Mouse (Mus musculus): Measurements from ENCODE around the gene Mmp8. TPM values are rescaled to one million over a fixed set of nuclear protein-coding genes. Genes with fewer than 3 reads are reported as not detected.

The Mmp8 gene
- polyA plus RNA-seq, 1 experiment from 2014 or later, result 0.14 TPM

DNA sequence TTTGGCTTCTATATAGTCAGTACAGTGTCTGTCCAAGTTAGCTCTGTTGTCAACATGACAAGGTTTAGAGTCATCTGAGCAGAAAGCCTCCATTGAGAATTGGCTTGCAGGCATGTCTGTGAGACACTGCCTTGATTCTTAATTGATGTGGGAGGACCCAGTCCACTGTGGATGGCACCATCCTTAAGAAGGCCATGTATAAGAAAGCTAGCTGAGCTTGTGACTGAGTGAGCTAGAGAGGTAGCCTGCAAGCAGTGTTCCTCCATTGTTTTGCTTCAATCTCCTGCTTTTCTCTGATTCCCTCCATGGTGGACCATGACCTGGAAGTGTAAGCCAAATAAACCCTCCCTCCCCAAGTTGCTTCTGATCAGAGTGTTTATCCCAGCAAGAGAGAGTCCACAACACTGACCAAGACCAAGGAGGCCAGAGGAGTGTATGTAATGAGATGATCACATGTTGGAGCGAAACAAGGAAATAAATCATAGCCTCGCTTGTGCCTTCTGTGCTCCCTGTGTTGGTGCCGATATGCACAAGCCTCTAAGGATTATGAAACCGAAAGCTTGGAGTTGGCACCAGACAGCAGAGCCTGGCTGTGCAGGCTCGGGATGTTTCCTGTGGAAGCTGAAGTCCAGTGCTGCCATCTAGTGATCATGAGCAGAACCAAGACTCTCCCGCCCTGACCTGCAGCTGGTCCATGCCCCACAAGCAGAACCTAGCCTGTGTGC, 36.7 kb downstream of the Mmp8 start:
- H3K4me2 ChIP-seq (ENCODE audit: low read length), result peak overlapping the region; percentile 64
- ATAC-seq (ENCODE audit: insufficient number of reproducible peaks, insufficient read depth, low FRiP score, low read depth), result peak; percentile 77
- H3K9me3 ChIP-seq (ENCODE audit: control insufficient read depth, low read length), result no peaks in the 10 kb centered on the region
- 0 out of 4 replicates have a peak, but pooled peaks cover 0 to 3% of the 10 kb centered on the region in 2 experiments for H3K4me1 ChIP-seq (ENCODE audit: control insufficient read depth in 2 of 2, insufficient read depth in 2 of 2, low read length in 2 of 2)
- peak overlapping the region; percentile 64 for H3K9ac ChIP-seq (ENCODE audit: low read length)
- no peaks in the 10 kb centered on the region for H3K27me3 ChIP-seq (ENCODE audit: control insufficient read depth, insufficient read depth, low read length)
- 8% methylated on average over 6 of the region's 6 CpGs for WGBS
- no peak overlapping the region for H3K27ac ChIP-seq (replicated peaks in 1 of 2; ENCODE audit: control insufficient read depth in 1 of 2, insufficient read depth in 1 of 2, low read depth in 2 of 2, low read length in 2 of 2)
- peak overlapping the region; percentile 33 to 48 for H3K4me3 ChIP-seq (ENCODE audit: control insufficient read depth in 1 of 2, insufficient read depth in 1 of 2, low read depth in 1 of 2, low read length in 2 of 2)
- H3K36me3 ChIP-seq (ENCODE audit: control insufficient read depth, insufficient read depth, low read length), result no peaks in the 10 kb centered on the region

DNA sequence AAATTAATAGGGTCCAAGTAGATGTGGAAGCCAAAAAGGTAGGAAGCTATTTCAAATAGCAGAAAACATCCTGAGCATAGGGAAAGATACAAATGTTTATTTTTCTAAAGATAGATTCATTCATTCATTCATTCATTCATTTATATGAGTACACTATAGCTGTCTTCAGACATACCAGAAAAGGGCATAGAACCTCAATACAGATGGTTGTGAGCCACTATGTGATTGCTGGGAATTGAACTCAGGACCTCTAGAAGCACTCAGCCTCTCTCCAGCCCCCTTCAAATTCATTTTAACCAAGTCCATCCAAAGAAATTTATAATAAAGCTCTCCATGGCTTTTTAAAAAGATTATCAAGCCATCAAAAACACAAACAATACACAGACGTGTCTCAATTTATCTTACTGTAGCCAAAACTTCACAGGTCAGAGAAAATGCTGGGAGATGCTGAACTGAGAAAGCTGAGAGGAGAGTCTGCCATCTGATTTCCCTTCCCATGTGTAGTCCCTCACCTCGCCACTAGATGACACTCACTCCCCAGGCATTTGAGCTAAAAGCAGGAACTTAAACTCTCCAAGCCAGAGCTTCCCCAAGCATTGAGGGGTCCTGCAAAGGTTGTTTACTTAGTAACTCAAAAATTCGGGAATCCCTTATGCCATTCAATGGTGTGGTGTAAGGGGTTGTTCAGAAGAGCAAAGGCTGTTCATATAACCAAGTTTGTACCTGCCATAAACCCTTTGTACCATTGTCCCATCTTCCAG, 44.9 kb downstream of the Mmp8 start:
- H3K4me2 ChIP-seq (ENCODE audit: low read length), result no peak overlapping the region
- H3K27me3 ChIP-seq (ENCODE audit: control insufficient read depth, insufficient read depth, low read length), result no peaks in the 10 kb centered on the region
- ATAC-seq (ENCODE audit: insufficient number of reproducible peaks, insufficient read depth, low FRiP score, low read depth), result no peak
- no peaks in the 10 kb centered on the region for H3K36me3 ChIP-seq (ENCODE audit: control insufficient read depth, insufficient read depth, low read length)
- no peaks in the 10 kb centered on the region for H3K9me3 ChIP-seq (ENCODE audit: control insufficient read depth, low read length)
- WGBS, result 4% methylated on average over 3 of the region's 3 CpGs
- no peak overlapping the region for H3K4me3 ChIP-seq (ENCODE audit: control insufficient read depth in 1 of 2, insufficient read depth in 1 of 2, low read depth in 1 of 2, low read length in 2 of 2)
- no peak overlapping the region for H3K9ac ChIP-seq (ENCODE audit: low read length)
- H3K27ac ChIP-seq (replicated peaks in 1 of 2; ENCODE audit: control insufficient read depth in 1 of 2, insufficient read depth in 1 of 2, low read depth in 2 of 2, low read length in 2 of 2), result no peak overlapping the region
- no peaks in the 10 kb centered on the region for H3K4me1 ChIP-seq (ENCODE audit: control insufficient read depth in 2 of 2, insufficient read depth in 2 of 2, low read length in 2 of 2)

DNA sequence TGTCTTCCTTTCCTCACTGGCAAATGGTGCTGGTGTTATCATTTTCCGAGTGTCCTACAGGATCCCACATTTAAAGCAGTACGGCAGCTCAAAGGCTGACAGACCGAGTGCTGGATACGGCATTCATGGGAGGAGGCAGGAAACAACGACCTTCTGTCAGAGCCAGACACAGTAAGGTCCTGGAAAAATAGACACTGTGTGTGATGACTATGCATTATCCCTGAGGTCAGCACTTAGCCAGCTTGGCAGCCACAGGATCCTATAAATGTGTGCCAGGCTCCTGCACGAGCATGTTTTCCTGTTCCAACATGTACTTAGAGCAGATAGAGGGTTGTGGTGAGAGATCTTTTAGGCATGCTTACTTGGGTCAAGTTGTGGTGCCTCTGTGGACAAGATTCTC, 45.7 kb downstream of the Mmp8 start:
- H3K9me3 ChIP-seq (ENCODE audit: control insufficient read depth, low read length), result no peaks in the 10 kb centered on the region
- no peak for ATAC-seq (ENCODE audit: insufficient number of reproducible peaks, insufficient read depth, low FRiP score, low read depth)
- no peak overlapping the region for H3K4me3 ChIP-seq (ENCODE audit: control insufficient read depth in 1 of 2, insufficient read depth in 1 of 2, low read depth in 1 of 2, low read length in 2 of 2)
- H3K4me2 ChIP-seq (ENCODE audit: low read length), result no peak overlapping the region
- H3K36me3 ChIP-seq (ENCODE audit: control insufficient read depth, insufficient read depth, low read length), result no peaks in the 10 kb centered on the region
- H3K27me3 ChIP-seq (ENCODE audit: control insufficient read depth, insufficient read depth, low read length), result no peaks in the 10 kb centered on the region
- H3K27ac ChIP-seq (replicated peaks in 1 of 2; ENCODE audit: control insufficient read depth in 1 of 2, insufficient read depth in 1 of 2, low read depth in 2 of 2, low read length in 2 of 2), result no peak overlapping the region
- H3K4me1 ChIP-seq (ENCODE audit: control insufficient read depth in 2 of 2, insufficient read depth in 2 of 2, low read length in 2 of 2), result no peaks in the 10 kb centered on the region
- H3K9ac ChIP-seq (ENCODE audit: low read length), result no peak overlapping the region
- WGBS, result 50% methylated on average over 6 of the region's 6 CpGs

DNA sequence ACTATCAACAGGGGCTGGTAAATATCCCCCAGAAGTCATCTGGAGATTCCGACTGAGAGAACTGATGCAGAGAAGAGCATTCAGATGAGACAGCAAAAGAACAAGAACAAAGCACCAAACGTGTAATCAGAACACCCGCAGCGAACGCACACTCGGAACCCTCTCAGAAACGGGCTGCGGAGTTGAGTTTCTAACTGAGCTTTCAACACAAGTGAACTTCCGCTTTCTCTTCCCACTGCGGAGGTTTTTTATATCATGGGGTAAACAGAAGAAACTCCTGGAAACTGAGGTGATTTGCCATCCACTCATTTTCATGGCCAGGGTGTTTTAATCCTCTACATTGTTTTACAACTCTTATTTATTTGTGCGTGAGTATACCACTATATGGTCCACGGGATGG, 47.4 kb downstream of the Mmp8 start:
- Histone ChIP-seq H3K9me3 (ENCODE audit: control insufficient read depth, low read length) (no peaks in the 10 kb centered on the region; the same call in 1 of the 2 replicates), H3K9ac (ENCODE audit: low read length) (no peak overlapping the region), H3K36me3 (ENCODE audit: control insufficient read depth, insufficient read depth, low read length) (no peaks in the 10 kb centered on the region), H3K4me3 (ENCODE audit: control insufficient read depth in 1 of 2, insufficient read depth in 1 of 2, low read depth in 1 of 2, low read length in 2 of 2) (no peak overlapping the region), H3K27ac (replicated peaks in 1 of 2; ENCODE audit: control insufficient read depth in 1 of 2, insufficient read depth in 1 of 2, low read depth in 2 of 2, low read length in 2 of 2) (no peak overlapping the region), H3K4me2 (ENCODE audit: low read length) (no peak overlapping the region), H3K27me3 (ENCODE audit: control insufficient read depth, insufficient read depth, low read length) (no peaks in the 10 kb centered on the region), H3K4me1 (ENCODE audit: control insufficient read depth in 2 of 2, insufficient read depth in 2 of 2, low read length in 2 of 2) (no peaks in the 10 kb centered on the region)
- no peak for ATAC-seq (ENCODE audit: insufficient number of reproducible peaks, insufficient read depth, low FRiP score, low read depth)
- WGBS, result 82% methylated on average over 12 of the region's 12 CpGs

Other genes starting within 250 kb of the Mmp8 start
- 0.39 and 1.8 TPM in 2 replicates for gene Mmp12, start 214.1 kb upstream of the Mmp8 start, polyA plus RNA-seq (2014; fragmentation: Nextera tagmentation; extraction: Ambion mirVana)
- gene Mmp1b, start 170.4 kb upstream of the Mmp8 start, polyA plus RNA-seq (2014; fragmentation: Nextera tagmentation; extraction: Ambion mirVana), result not detected in 2 replicates
- gene Mmp3, start 112.6 kb upstream of the Mmp8 start, polyA plus RNA-seq (2014; fragmentation: Nextera tagmentation; extraction: Ambion mirVana), result not detected in 2 replicates
- not detected in 2 replicates for gene Mmp10, start 56.1 kb upstream of the Mmp8 start, polyA plus RNA-seq (2014; fragmentation: Nextera tagmentation; extraction: Ambion mirVana)
- gene Mmp27, start 12.9 kb downstream of the Mmp8 start, polyA plus RNA-seq (2014; fragmentation: Nextera tagmentation; extraction: Ambion mirVana), result not detected in 2 replicates
- not detected in 2 replicates for gene Mmp20, start 69.8 kb downstream of the Mmp8 start, polyA plus RNA-seq (2014; fragmentation: Nextera tagmentation; extraction: Ambion mirVana)
- gene Mmp7, start 133.6 kb downstream of the Mmp8 start, polyA plus RNA-seq (2014; fragmentation: Nextera tagmentation; extraction: Ambion mirVana), result not detected in 2 replicates
- 107 TPM in 2 replicates for gene Tmem123, start 205.6 kb downstream of the Mmp8 start, polyA plus RNA-seq (2014; fragmentation: Nextera tagmentation; extraction: Ambion mirVana)